Mouse (Mus musculus) yolk sac, embryonic 10.5 days (tissue): Measurements from ENCODE around the gene Nfkb1.

Source experiments
- DNase-seq: peaks from one replicate; pipeline ENCODE4 v3.0.0-alpha.2; 2017; ENCODE audit warnings: low spot score

The Nfkb1 gene

DNA sequence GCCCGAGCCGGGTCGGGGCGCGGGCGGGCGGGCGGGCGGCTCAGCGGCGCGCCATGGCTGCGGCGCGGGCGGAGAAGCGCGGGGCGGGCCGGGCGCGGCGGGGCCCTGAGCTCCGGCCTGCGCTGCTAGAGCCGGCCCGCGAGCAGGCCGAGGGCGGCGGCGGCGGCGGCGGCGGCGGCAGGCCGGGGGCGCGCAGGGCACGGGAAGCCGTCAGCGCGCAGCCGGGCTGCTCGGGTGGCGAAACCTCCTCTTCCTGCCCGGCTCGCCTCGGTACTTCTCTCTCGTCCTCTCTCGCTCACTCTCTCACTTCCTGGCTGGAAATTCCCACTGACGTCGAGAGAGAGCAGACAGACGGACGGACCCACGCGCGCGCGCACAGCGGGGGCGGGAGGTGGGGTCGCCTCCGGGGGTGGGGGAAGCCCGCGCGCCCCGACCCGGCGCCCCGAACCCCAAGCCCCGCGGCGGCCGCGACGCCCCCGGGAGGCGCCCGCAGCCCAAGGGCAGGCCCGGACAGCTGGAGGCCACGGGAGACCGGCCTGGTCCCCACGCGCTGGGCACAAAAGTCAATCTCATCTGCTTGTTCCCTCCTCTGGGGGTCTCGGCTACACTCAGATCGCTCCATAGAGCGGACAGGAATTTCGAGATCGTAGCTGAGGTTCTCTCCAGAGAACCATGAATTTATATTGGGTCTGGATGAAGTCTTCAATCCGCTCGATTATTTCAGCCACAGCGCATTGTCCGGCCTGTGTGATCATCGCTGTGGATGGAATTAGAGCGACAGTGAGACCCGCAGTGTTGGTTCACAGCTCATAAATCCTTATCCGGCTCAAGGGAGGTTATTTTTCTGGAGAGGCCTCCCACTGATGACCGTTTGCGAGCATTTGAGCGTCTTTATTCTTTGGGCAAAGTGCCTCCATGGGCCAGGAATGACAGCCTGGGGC, at the start of gene Nfkb1:
TSS of gene Nfkb1 (minus strand) at position 357 of the 941 bp plus-strand sequence.
- DNase-seq, result peak; percentile 59

GRCm38 (mm10) chr3:135740711-135741110, 49.4 kb upstream of the Nfkb1 start:
- DNase-seq, result no peak

GRCm38 (mm10) chr3:135734736-135735135, 43.4 kb upstream of the Nfkb1 start:
- DNase-seq, result no peak

DNA sequence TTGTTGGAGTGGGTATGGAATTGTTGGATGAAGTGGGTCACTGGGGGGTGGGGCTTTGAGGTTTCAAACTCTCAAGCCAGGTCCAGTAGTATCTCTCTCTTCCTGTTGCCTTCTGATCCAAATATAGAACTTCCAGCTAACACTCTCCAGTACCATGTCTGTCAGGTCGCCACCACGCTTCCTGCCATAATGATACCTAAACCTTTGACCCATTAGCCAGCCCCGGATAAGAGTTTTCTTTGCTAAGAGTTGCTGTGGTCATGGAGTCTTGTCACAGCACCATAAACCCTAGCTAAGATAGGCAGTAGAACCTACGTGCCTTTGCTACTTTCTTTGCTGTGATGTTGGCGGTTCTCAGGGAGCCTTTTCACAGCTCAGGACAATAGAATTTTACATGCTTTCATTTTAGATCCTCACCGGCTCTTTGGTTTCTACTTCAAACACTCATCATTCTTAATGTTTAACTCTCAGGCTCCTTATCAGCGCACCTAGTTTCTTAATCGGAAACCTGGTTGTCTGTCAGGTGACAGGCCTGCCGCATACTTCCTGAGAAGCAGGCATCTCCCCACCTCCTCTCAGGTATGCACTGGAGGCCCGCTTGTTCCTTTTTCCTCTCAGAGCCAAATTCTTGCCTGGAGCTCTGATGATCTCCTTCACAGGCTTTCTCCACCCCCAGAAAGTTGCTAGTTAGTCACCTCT, 41.5 kb upstream of the Nfkb1 start:
- DNase-seq, result peak; percentile 76

DNA sequence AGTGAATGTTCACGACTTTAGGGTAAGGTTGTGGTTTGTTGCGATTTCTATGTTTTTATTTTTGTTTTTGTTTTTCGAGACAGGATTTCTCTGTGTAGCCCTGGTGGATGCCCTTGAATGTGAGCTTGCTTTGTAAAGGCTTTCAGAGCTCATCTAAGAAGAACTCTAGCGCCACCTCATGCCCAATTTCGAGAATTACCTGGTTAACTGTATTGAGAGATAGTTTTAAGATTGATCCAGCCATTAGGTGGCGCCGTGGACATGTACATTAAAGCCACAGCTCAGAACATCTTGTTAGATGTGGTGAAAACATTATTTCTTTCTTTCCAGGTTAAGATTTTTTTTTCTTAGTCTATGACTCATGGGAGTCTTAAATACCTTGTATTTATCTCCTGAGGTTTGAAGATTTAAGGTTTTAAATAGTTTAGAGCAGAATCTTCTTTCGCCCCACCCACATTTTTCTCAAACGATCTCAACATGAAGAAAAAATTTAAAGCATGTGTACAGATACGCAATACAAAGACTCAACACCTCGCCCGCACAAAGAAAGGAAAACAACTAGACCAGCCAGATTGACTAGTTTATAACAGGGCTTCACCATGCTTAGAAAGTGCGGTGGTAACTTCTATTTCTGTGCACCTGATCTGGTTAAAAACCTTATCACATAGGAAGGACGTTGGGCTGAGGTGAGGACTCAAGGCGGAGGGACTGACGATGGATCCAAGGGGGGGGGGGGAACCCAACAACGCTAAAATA, 40.1 kb upstream of the Nfkb1 start:
- DNase-seq, result peak; percentile 89

GRCm38 (mm10) chr3:135730790-135731189, 39.4 kb upstream of the Nfkb1 start:
- DNase-seq, result no peak

- no peak for DNase-seq
These were observed 38.2 kb upstream of the Nfkb1 start for GRCm38 (mm10) chr3:135729575-135729974.

- DNase-seq, result no peak
These were observed 37.6 kb upstream of the Nfkb1 start for GRCm38 (mm10) chr3:135728900-135729299.

GRCm38 (mm10) chr3:135727339-135727738, 36.0 kb upstream of the Nfkb1 start:
- no peak for DNase-seq

GRCm38 (mm10) chr3:135726521-135727275, 35.4 kb upstream of the Nfkb1 start:
- no peak for DNase-seq

DNA sequence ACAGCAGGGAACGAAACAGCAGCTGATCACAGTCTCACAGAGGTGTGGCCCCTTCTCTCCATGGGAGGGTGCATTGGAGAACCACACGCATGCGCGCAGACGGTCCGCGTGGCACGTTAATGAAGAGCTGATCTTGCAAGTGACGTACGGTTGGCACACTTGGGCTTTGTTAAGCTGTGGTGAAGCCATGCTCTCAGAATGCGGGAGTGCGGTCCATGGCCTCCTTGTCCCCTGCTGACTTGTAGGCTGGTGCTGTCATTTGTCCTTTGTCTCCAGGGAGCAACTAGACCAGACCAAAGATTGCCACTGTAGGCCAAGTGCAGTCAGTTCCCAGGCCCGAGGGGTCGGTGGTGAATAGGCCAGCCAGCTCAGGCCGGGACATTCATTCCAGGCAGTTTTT, 34.7 kb upstream of the Nfkb1 start:
- DNase-seq, result no peak

- no peak for DNase-seq
These were observed 30.8 kb upstream of the Nfkb1 start for GRCm38 (mm10) chr3:135722104-135722503.

DNA sequence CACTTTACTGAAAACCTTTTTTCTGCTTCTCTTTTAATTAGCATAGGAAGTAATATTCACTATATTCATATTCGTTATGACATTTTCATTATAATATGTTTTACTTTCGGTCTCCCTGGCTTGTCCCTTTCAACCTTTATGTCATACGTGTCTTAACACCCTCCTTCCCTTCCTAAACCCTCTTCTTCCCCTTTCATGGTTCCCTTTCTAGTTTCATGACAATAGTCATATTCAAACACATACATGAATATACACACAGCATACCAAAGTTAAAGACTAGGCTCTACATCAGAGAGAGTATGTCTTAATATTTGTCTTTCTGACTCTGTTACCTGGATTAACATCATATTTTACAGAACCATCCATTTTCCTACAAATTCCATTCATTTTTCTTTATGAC, 28.6 kb upstream of the Nfkb1 start:
- no peak for DNase-seq

- no peak for DNase-seq
These were observed 27.8 kb upstream of the Nfkb1 start for GRCm38 (mm10) chr3:135719179-135719532.

- no peak for DNase-seq
These were observed 27.2 kb upstream of the Nfkb1 start for GRCm38 (mm10) chr3:135718323-135719178.

DNA sequence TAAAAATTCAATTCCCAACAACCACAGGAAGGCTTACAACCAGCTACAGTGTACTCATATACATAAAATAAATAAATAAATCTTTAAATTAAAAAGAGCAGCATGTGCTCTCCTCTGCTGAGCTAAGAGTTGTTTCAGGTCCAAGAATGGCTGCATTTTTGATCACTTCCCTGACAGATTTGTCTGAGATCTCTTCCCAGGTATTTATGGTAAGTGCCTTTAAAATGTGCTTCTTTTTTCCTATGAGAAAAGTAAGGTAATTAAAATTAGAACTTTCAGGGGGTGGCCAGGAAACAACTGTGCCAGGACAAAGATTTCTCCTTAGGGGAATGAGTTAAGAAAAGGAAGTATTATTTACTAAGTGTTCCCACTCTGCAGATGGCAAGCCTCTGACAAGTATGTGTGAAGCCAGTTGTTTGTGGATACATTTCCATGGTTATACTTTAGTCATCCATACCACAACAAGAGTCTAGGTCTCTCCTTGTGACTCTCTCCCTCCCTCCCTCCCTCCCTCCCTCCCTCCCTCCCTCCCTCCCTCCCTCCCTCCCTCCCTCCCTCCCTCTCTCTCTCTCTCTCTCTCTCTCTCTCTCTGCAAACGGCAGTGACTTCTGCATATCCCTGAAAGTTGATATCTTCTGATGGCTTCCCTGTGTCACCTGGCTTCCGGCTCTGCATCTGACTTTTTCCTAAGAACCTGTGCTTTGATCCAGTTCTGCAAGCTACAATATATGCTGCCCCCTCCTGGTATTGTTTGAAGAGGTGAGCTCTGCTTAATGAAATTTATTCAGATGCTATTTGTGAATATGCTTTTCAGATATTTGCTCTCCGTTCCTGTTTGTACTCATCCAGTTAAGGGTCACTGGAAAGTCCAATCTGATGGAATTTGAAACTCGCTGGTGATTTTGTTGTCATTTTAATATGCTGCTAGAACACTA, 21.9 kb upstream of the Nfkb1 start:
- no peak for DNase-seq

DNA sequence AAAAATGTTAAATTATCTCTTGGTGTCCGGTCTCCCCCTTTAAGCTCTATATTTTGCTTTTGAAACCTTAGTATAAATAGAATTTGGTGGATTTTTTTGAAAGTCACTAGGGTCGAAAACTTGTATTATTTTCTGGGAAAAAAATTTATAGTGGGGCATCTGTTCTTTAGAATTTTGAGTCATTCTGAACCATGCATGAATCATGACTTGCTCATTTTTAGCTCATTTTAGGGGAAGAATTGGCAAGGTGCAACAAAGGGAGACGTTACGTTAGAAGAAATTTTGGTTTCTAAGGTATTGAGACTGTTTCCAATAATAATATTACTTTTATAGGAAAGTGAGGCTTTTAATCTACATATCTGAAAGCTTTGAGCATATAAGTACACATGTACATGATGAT, 20.3 kb upstream of the Nfkb1 start:
- DNase-seq, result no peak

DNA sequence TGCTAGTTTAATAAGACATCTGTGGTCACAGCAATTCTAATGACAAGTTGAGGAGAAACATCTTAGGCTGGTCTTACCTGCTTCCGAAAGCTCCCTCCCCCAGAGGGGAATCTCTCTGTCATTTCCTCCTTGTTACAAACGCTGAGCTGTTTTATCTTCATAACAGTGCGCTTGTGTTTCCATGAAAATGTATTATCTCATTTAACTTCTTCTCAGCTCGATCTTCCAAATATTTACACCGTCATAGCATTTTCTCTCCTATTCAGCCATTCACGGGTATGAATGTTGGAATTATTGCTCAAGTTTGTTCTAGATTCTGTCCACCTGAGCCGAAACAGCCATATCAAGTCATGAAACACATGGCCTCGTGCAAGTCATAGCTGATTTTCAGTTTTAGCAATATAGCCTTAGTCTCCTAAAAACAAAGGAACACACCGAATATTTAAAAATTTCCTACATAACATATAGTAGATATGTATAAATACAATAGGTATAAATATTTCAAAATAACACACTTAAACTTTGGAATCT, 19.8 kb upstream of the Nfkb1 start:
- no peak for DNase-seq

DNA sequence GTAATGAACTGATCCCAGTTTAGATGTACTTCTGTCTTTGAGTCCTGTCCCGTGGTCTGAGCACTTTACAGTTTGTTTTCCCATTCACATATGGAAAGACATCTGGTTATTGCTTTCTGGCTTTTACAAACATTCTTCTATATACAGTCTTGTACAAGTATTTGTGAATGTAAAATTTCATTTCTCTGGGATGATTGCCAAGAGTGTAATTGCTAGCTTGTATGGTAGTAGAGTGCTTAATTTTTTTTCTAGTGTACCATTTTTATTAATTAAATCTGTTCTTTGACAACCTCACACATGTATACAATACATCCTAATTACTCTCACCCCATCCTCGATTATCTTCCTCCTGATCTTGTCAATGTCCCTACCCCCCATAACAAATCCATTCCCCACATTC, 12.0 kb upstream of the Nfkb1 start:
- DNase-seq, result no peak
